ENCODE assay signal across 15 mouse cellular contexts in the genomic region with DNA sequence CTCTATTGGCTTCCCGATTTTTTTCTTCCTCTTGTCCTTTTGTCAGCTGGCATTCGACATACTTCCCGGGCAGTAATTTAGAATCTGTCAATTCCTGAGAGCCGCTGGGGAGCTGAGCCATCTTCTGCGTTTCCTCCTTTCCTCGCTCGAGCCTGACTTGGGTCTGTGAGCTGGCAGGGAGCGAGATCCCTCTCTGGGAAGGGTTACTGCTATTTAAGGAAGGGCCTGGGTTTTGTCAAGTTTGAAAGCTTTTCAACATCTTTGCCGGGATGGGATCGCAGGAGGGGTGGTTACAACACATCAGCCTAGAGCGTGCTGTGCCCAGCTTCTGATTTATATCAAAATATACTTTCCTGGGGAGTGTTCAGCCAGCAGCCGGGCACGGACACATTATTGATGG.
DNase-seq lines count a peak whose midpoint lies in the region; ATAC-seq and TF ChIP-seq lines count a peak whose summit lies in the region.
"Had no signal": no experiment of that assay in that cellular context is flagged by ENCODE, and none has a peak within 500 bp of the region (broad histone marks: within the 10 kb centered on the region; RNA-seq: fewer than 3 reads in every experiment).

No protein-coding gene starts in this region.

- 5% methylated on average over 13 of the region's 13 CpGs for WGBS in heart, embryonic 11.5 days (ENCODE audit: insufficient replicate concordance)
- WGBS in kidney, embryonic 14.5 days: 11% methylated on average over 13 of the region's 13 CpGs
- 50% methylated on average over 13 of the region's 13 CpGs for whole genome bisulfite sequencing in forebrain, embryonic 13.5 days
- 29% methylated on average over 13 of the region's 13 CpGs for WGBS in cerebellum, adult 2 months

- no peak for TF ChIP-seq CTCF in cerebellum, adult 2 months (IDR thresholded peaks at IDR 0.05; ENCODE audit: borderline replicate concordance, insufficient read depth, low read depth, low read length)

- H3K9ac ChIP-seq in heart, embryonic 11.5 days (ENCODE audit: low read depth, low read length): no peak overlapping the region
- H3K9ac ChIP-seq in kidney, embryonic 14.5 days (ENCODE audit: low read depth, low read length): no peak overlapping the region
- H3K9ac ChIP-seq in forebrain, embryonic 13.5 days: no peak overlapping the region
- H3K9ac ChIP-seq: limb, embryonic 15.5 days; midbrain, embryonic 15.5 days; neural tube, embryonic 12.5 days had no signal

- peaks cover 7% of the 10 kb centered on the region; the same call in 1 of the 2 replicates for H3K4me1 ChIP-seq in heart, embryonic 11.5 days (ENCODE audit: control insufficient read depth, insufficient read depth, low read length)
- no peaks in the 10 kb centered on the region for H3K4me1 ChIP-seq in kidney, embryonic 14.5 days (ENCODE audit: control insufficient read depth, insufficient read depth, low read length)
- H3K4me1 ChIP-seq in forebrain, embryonic 13.5 days: peaks cover 14% of the 10 kb centered on the region
- no peaks in the 10 kb centered on the region for H3K4me1 ChIP-seq in cerebellum, adult 2 months (ENCODE audit: control insufficient read depth, insufficient read depth, low read length)

- peak overlapping the region; percentile 59 for H3K4me2 ChIP-seq in heart, embryonic 11.5 days
- 0 out of 2 replicates have a peak overlapping the region, but pooled peaks have one; percentile 3 for H3K4me2 ChIP-seq in kidney, embryonic 14.5 days (replicated peaks; ENCODE audit: low read depth, low read length)
- no peak overlapping the region for H3K4me2 ChIP-seq in forebrain, embryonic 13.5 days
- H3K4me2 ChIP-seq: limb, embryonic 15.5 days; midbrain, embryonic 15.5 days; neural tube, embryonic 12.5 days had no signal

- no peak for DNase-seq in heart, adult 11 months
- no peak for DNase-seq in kidney, adult 11 months
- DNase-seq in ovary, postnatal 10 days (ENCODE audit: low spot score): peak; percentile 10
- no peak for DNase-seq in ovary, postnatal 36 days (ENCODE audit: low spot score)
- no peak for DNase-seq in cerebellum, adult 2 months
- DNase-seq: adrenal gland, postnatal 25 days; cerebellum, postnatal 25 days; kidney, postnatal 14 days had no signal

- H3K27ac ChIP-seq in heart, embryonic 11.5 days (ENCODE audit: low read depth, low read length): no peak overlapping the region
- no peak overlapping the region for H3K27ac ChIP-seq in kidney, embryonic 14.5 days (ENCODE audit: low read depth, low read length)
- H3K27ac ChIP-seq in forebrain, embryonic 13.5 days: no peak overlapping the region
- no peak overlapping the region for H3K27ac ChIP-seq in cerebellum, adult 2 months (ENCODE audit: insufficient read depth, low read length)
- H3K27ac ChIP-seq: limb, embryonic 15.5 days; macrophage; midbrain, embryonic 15.5 days; neural tube, embryonic 12.5 days had no signal

- H3K27me3 ChIP-seq in heart, embryonic 11.5 days (ENCODE audit: control insufficient read depth, insufficient read depth, low read length): no peaks in the 10 kb centered on the region
- no peaks in the 10 kb centered on the region for H3K27me3 ChIP-seq in kidney, embryonic 14.5 days (ENCODE audit: control insufficient read depth, insufficient read depth, low read length)
- H3K27me3 ChIP-seq in forebrain, embryonic 13.5 days: peaks cover 55% of the 10 kb centered on the region
- no peaks in the 10 kb centered on the region for H3K27me3 ChIP-seq in cerebellum, adult 2 months (ENCODE audit: control insufficient read depth, insufficient read depth, low read length)

- H3K4me3 ChIP-seq in heart, embryonic 11.5 days (ENCODE audit: low read depth, low read length): no peak overlapping the region
- no peak overlapping the region for H3K4me3 ChIP-seq in kidney, embryonic 14.5 days (ENCODE audit: low read length)
- no peak overlapping the region for H3K4me3 ChIP-seq in forebrain, embryonic 13.5 days
- H3K4me3 ChIP-seq in cerebellum, adult 2 months (replicated peaks; ENCODE audit: insufficient read depth, low read depth, low read length): no peak overlapping the region
- H3K4me3 ChIP-seq: limb, embryonic 15.5 days; midbrain, embryonic 15.5 days; neural tube, embryonic 12.5 days had no signal

- ATAC-seq in heart, embryonic 11.5 days (replicated peaks; ENCODE audit: insufficient number of reproducible peaks, low FRiP score, low TSS enrichment): no peak
- no peak for ATAC-seq in kidney, embryonic 14.5 days (ENCODE audit: low FRiP score, low TSS enrichment)
- ATAC-seq in forebrain, embryonic 13.5 days: no peak
- ATAC-seq: midbrain, embryonic 15.5 days had no signal

- H3K9me3 ChIP-seq in heart, embryonic 11.5 days (replicated peaks; ENCODE audit: control insufficient read depth, low read length): no peaks in the 10 kb centered on the region
- no peaks in the 10 kb centered on the region for H3K9me3 ChIP-seq in kidney, embryonic 14.5 days (ENCODE audit: control insufficient read depth, low read length)
- no peaks in the 10 kb centered on the region for H3K9me3 ChIP-seq in forebrain, embryonic 13.5 days (replicated peaks)
- H3K9me3 ChIP-seq: limb, embryonic 15.5 days; midbrain, embryonic 15.5 days; neural tube, embryonic 12.5 days had no signal

- no peak for TF ChIP-seq POLR2A in cerebellum, adult 2 months (IDR thresholded peaks at IDR 0.05; ENCODE audit: borderline replicate concordance, insufficient read depth, low read length)

- H3K36me3 ChIP-seq in heart, embryonic 11.5 days (ENCODE audit: control insufficient read depth, insufficient read depth, low read length): no peaks in the 10 kb centered on the region
- no peaks in the 10 kb centered on the region for H3K36me3 ChIP-seq in kidney, embryonic 14.5 days (ENCODE audit: control insufficient read depth, insufficient read depth, low read length)
- no peaks in the 10 kb centered on the region for H3K36me3 ChIP-seq in forebrain, embryonic 13.5 days (ENCODE audit: poor library complexity, severe bottlenecking)
- H3K36me3 ChIP-seq: limb, embryonic 15.5 days; midbrain, embryonic 15.5 days; neural tube, embryonic 12.5 days had no signal
